Mouse (Mus musculus) heart, embryonic 14.5 days (tissue): Measurements from ENCODE around the gene Abcg5. TPM values are rescaled to one million over a fixed set of nuclear protein-coding genes. Genes with fewer than 3 reads are reported as not detected.

ENCODE experiments used
- ATAC-seq: fragments of 200-750 bp; cut with Nextera tagmentation; 2 replicates; pipeline ENCODE4 v1.8.0; 2017; ENCODE audit warnings: low read depth, moderate TSS enrichment; ENCODE audit not compliant: insufficient number of reproducible peaks, insufficient read depth, low FRiP score
- H3K27ac ChIP-seq, 2 experiments: fragments of 200-500 bp in 1 of 2; fragments of 300-500 bp in 1 of 2; sonication (generic) in 1 of 2; replicated peaks in 1 of 2; 2 replicates each; pipeline ENCODE4 v1.5.1; 2012 to 2014; ENCODE audit warnings: low read depth in 2 of 2, low read length in 2 of 2, control low read depth in 1 of 2, mild to moderate bottlenecking in 1 of 2, mixed read lengths in 1 of 2; ENCODE audit not compliant: control insufficient read depth in 1 of 2, insufficient read depth in 1 of 2
- H3K27me3 ChIP-seq: fragments of 300-500 bp; sonication (generic); 2 replicates; pipeline ENCODE4 v1.6.1; 2014; ENCODE audit warnings: mild to moderate bottlenecking, low read length, control low read depth; ENCODE audit not compliant: control insufficient read depth, insufficient read depth
- H3K36me3 ChIP-seq: fragments of 300-500 bp; sonication (generic); 2 replicates; pipeline ENCODE4 v1.6.1; 2014; ENCODE audit warnings: mild to moderate bottlenecking, control low read depth, low read length, mixed read lengths; ENCODE audit not compliant: control insufficient read depth, insufficient read depth
- H3K4me1 ChIP-seq, 2 experiments: fragments of 200-500 bp in 1 of 2; fragments of 300-500 bp in 1 of 2; sonication (generic) in 1 of 2; 2 replicates each; pipeline ENCODE4 v1.6.1; 2012 to 2014; ENCODE audit warnings: low read length in 2 of 2, control low read depth in 1 of 2, mixed read lengths in 1 of 2; ENCODE audit not compliant: control insufficient read depth in 2 of 2, insufficient read depth in 2 of 2
- H3K4me2 ChIP-seq: fragments of 300-500 bp; sonication (generic); 2 replicates; pipeline ENCODE4 v1.6.1; 2014; ENCODE audit warnings: mild to moderate bottlenecking, low read length
- H3K4me3 ChIP-seq, 2 experiments: fragments of 200-500 bp in 1 of 2; fragments of 300-500 bp in 1 of 2; sonication (generic) in 1 of 2; 2 replicates each; pipeline ENCODE4 v1.5.1; 2012 to 2014; ENCODE audit warnings: low read length in 2 of 2, mild to moderate bottlenecking in 2 of 2, control low read depth in 1 of 2, low read depth in 1 of 2, moderate library complexity in 1 of 2; ENCODE audit not compliant: control insufficient read depth in 1 of 2, insufficient read depth in 1 of 2
- H3K9ac ChIP-seq: fragments of 300-500 bp; sonication (generic); 2 replicates; pipeline ENCODE4 v1.6.1; 2014; ENCODE audit warnings: mild to moderate bottlenecking, low read length
- H3K9me3 ChIP-seq: fragments of 300-500 bp; sonication (generic); 2 replicates; pipeline ENCODE4 v1.6.1; 2016; ENCODE audit warnings: low read length, control low read depth; ENCODE audit not compliant: control insufficient read depth
- WGBS: fragments of 180-500 bp; shearing (Covaris S2); extraction: QIAGEN DNeasy Blood & Tissue Kit; methylation state at CpG from one replicate; pipeline ENCODE4 v1.1.7; 2014; 5-methylcytosine and 5-hydroxymethylcytosine counted together
- polyA plus RNA-seq: library from polyadenylated mRNA; unstranded; fragments of >200 nt; fragmentation: Nextera tagmentation; extraction: Ambion mirVana; gene quantifications from 2 replicates; pipeline ENCODE4 v1.2.1, GENCODE M21; 2014

Gene Abcg5
- polyA plus RNA-seq, 1 experiment from 2014 or later: 0.27 TPM

- Histone ChIP-seq H3K27me3 (no peaks in the 10 kb centered on the region), H3K9me3 (no peaks in the 10 kb centered on the region), H3K27ac (no peak overlapping the region), H3K4me3 (no peak overlapping the region), H3K4me2 (no peak overlapping the region), H3K9ac (no peak overlapping the region), H3K36me3 (no peaks in the 10 kb centered on the region), H3K4me1 (peaks cover 1 to 2% of the 10 kb centered on the region in 2 experiments; a peak in 2 of 4 replicates)
- ATAC-seq: no peak
- 87% methylated on average over 6 of the region's 6 CpGs for WGBS
Measured at GRCm38 (mm10) chr17:84631836-84632235, 51.0 kb downstream of the Abcg5 start.

GRCm38 (mm10) chr17:84628611-84629010, 54.2 kb downstream of the Abcg5 start:
- Histone ChIP-seq H3K9me3 (no peaks in the 10 kb centered on the region), H3K4me3 (no peak overlapping the region), H3K27me3 (no peaks in the 10 kb centered on the region), H3K4me2 (no peak overlapping the region), H3K36me3 (no peaks in the 10 kb centered on the region), H3K4me1 (peaks cover 3% of the 10 kb centered on the region in 2 experiments; a peak in 2 of 4 replicates), H3K27ac (no peak overlapping the region), H3K9ac (no peak overlapping the region)
- 72% methylated on average over 9 of the region's 9 CpGs for WGBS
- no peak for ATAC-seq

GRCm38 (mm10) chr17:84627721-84628120, 55.1 kb downstream of the Abcg5 start:
- Histone ChIP-seq H3K27ac (no peak overlapping the region), H3K36me3 (no peaks in the 10 kb centered on the region), H3K4me1 (peaks cover 3% of the 10 kb centered on the region in 2 experiments; a peak in 2 of 4 replicates), H3K4me3 (no peak overlapping the region), H3K9me3 (no peaks in the 10 kb centered on the region), H3K4me2 (no peak overlapping the region), H3K9ac (no peak overlapping the region), H3K27me3 (no peaks in the 10 kb centered on the region)
- ATAC-seq: no peak
- WGBS: 84% methylated on average over 10 of the region's 10 CpGs

GRCm38 (mm10) chr17:84626857-84627305, 55.9 kb downstream of the Abcg5 start:
- H3K4me3 ChIP-seq: peak overlapping the region; percentile 10 to 49
- H3K27ac ChIP-seq: no peak overlapping the region
- ATAC-seq: no peak

GRCm38 (mm10) chr17:84626276-84626856, 56.4 kb downstream of the Abcg5 start, which contains the start of gene Dync2li1:
Dync2li1 (plus strand) TSS chr17:84626496.
- 0% methylated on average over 25 of the region's 25 CpGs for WGBS
- peak within 1 kb of the TSS; percentile 66 for H3K9ac ChIP-seq
- H3K4me2 ChIP-seq: peak within 1 kb of the TSS; percentile 66
- no peak within 1 kb of the TSS for H3K27ac ChIP-seq
- no peaks in the 10 kb centered on the region for H3K27me3 ChIP-seq
- H3K4me3 ChIP-seq: peak within 1 kb of the TSS; percentile 49 to 78
- H3K4me1 ChIP-seq: peaks cover 3% of the 10 kb centered on the region in 2 experiments; a peak in 2 of 4 replicates
- H3K36me3 ChIP-seq: no peaks in the 10 kb centered on the region
- peak; percentile 87 for ATAC-seq
- no peaks in the 10 kb centered on the region for H3K9me3 ChIP-seq

More at GRCm38 (mm10) chr17:84626857-84627305, 55.9 kb downstream of the Abcg5 start:
- Histone ChIP-seq H3K27me3 (no peaks in the 10 kb centered on the region), H3K36me3 (no peaks in the 10 kb centered on the region), H3K4me2 (peak overlapping the region; percentile 66), H3K9ac (peak overlapping the region; percentile 66), H3K4me1 (peaks cover 3% of the 10 kb centered on the region in 2 experiments; a peak in 2 of 4 replicates), H3K9me3 (no peaks in the 10 kb centered on the region)
- WGBS: 37% methylated on average over 9 of the region's 9 CpGs

- 62% methylated on average over 2 of the region's 2 CpGs for WGBS
Measured at GRCm38 (mm10) chr17:84622873-84623272, 59.9 kb downstream of the Abcg5 start.

GRCm38 (mm10) chr17:84622028-84622427, 60.8 kb downstream of the Abcg5 start:
- Histone ChIP-seq H3K9ac (no peak overlapping the region), H3K9me3 (no peaks in the 10 kb centered on the region), H3K4me1 (peaks cover 3 to 5% of the 10 kb centered on the region in 2 experiments; a peak in 2 of 4 replicates), H3K4me3 (no peak overlapping the region), H3K36me3 (no peaks in the 10 kb centered on the region), H3K4me2 (no peak overlapping the region), H3K27me3 (no peaks in the 10 kb centered on the region), H3K27ac (no peak overlapping the region)
- 65% methylated on average over 4 of the region's 4 CpGs for WGBS
- ATAC-seq: no peak

More at GRCm38 (mm10) chr17:84622873-84623272, 59.9 kb downstream of the Abcg5 start:
- Histone ChIP-seq H3K27me3 (no peaks in the 10 kb centered on the region), H3K4me3 (no peak overlapping the region), H3K4me2 (no peak overlapping the region), H3K4me1 (peaks cover 3 to 5% of the 10 kb centered on the region in 2 experiments; a peak in 2 of 4 replicates), H3K36me3 (no peaks in the 10 kb centered on the region), H3K9ac (no peak overlapping the region), H3K27ac (no peak overlapping the region; a peak in 1 of 4 replicates), H3K9me3 (no peaks in the 10 kb centered on the region)
- ATAC-seq: no peak
